Mouse (Mus musculus) right cerebral cortex, adult 2 months (tissue): ENCODE measurements at regions not wholly inside any gene's neighbourhood (a gene's known extent, or its start where the extent isn't known, plus 50 kb on each side); places are given as distances from the start of the nearest gene placed in this dataset.
"Not testable (repeated sequence)": the region's sequence is repeated elsewhere in the genome, so short reads cannot be mapped to it uniquely, and the experiment has no call there.

Experiments
- DNase-seq, 2 experiments: peaks; one replicate each; pipeline ENCODE4 v3.0.0; 2021 to 2022; ENCODE audit warnings: low spot score in 2 of 2

- DNase-seq, result not testable (repeated sequence)
Observed at GRCm38 (mm10) chr13:19300320-19301011, 95.1 kb downstream of the Stard3nl start.

GRCm38 (mm10) chr13:19296325-19296724 lies 99.3 kb downstream of the Stard3nl start:
- no peak for DNase-seq

DNA sequence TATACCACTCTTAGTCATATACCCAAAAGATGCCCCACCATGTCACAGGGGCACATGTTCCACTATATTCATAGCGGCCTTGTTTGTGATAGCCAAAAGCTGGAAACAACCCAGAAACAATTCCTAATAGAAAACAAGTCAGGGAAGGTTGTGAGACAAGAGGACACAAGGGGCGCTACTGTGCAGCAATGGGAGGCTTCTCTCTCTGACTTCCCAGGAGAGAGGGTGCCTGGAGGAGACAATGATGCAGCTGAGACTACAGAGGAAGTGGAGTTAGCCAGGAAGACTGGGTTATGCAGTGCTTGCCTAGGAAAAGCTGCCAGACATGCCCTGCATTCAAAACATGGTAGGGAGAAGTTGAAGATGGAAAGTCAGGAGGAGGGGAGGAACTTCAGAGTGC lies 102.6 kb downstream of the Stard3nl start:
- DNase-seq, result no peak

DNA sequence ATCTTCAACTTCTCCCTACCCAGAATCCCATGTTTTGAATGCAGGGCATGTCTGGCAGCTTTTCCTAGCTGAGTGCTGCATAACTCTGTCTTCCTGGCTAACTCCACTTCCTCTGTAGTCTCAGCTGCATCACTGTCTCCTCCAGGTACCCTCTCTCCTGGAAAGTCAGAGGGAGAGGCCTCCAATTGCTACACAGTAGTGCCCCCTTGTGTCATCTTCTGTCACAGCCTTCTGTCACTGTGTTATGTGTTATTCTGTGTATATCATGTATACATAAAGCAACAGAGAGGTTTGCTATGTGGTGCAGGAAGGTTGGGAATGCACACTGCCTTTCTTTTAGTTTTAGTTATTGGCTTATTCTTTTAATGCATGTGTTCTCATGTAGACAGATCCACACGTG lies 112.4 kb downstream of the Stard3nl start:
- DNase-seq, result peak in 1 of 2 experiments; percentile 3

DNA sequence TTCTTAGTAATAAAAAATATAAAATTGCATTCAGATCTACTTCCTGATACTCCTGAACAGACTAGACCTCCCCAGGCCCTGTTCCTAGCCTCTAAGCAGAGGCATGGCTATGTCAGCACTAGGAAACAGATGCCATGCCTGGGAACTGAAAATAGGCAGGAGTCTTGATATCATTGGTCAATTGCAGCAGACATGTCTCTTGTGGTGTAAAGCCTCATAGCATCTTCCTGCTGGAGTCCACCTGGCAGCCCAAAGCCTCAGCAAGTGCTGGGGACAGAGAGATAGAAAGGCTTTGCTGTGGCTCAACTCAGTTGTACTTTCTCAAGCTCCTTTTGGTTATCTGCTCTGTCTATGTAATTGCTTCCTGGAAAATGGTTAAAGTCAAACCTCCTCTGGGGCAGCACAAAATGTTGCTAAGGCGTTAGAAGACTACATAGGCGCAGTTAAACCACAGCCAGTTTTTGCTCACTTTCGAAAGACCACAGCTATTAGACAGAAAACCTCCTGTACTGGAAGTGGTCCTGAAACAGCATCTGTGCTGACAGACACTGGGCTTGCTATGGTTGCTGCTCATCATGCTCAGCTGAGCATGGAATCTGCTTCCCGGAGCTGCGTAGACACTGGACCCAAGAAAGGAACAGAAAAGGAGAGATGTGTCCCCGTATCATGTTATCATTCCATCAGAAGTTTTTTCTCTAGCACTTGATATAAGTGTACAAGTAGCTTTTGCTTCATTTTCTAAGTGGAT lies 122.9 kb downstream of the Stard3nl start:
- DNase-seq, result not testable (repeated sequence)

DNA sequence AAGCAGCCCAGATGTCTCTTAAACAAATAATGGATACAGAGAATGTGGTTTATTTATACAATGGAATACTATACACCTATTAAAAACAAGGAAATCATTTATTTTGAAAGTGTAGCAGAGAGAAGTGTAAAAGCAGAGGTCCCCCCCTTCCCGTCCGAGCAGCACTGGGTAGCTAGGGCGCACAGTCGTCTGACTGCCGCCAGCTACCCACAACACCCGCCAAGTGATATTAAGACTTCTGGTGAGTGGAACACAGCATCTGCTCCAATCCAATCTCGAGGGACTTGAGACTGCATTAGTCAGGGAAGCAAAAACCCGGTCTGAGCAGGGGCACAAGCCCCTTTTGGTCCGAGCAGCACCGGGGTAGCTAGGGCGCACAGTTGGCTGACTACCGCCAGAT lies 130.6 kb downstream of the Stard3nl start:
- DNase-seq, result not testable (repeated sequence)

DNA sequence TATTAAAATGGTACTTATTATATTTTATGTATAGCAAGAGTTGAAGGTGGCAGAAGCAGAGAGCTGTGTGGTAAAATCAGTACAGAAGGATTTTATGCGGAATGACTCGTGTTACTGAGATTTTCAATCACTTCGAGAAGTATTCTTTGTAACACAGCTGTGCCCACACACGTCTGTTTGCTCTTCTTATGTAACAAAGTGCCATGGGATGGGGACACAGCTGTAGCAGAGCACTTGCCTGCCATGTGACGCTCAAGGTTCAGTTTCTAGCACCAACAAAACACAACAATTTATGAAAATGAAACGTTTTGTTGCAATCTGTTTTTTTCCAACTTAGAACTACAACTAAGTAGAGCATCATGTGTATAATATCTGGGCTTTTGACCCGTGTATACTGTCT lies 149.0 kb downstream of the Stard3nl start:
- DNase-seq, result not testable (repeated sequence)

GRCm38 (mm10) chr13:19242580-19242979 lies 153.0 kb downstream of the Stard3nl start:
- DNase-seq, result not testable (repeated sequence)

GRCm38 (mm10) chr13:19236340-19236739 lies 159.3 kb downstream of the Stard3nl start:
- peak; percentile 10 to 33 for DNase-seq

GRCm38 (mm10) chr13:19234700-19235374 lies 160.8 kb downstream of the Stard3nl start:
- DNase-seq, result no peak

GRCm38 (mm10) chr13:19220004-19220403 lies 175.6 kb downstream of the Stard3nl start:
- not testable (repeated sequence) for DNase-seq

GRCm38 (mm10) chr13:19219383-19219991 lies 176.1 kb downstream of the Stard3nl start:
- not testable (repeated sequence) for DNase-seq

- DNase-seq, result no peak
Observed at GRCm38 (mm10) chr13:19204669-19205068, 190.9 kb downstream of the Stard3nl start.

GRCm38 (mm10) chr13:19202320-19202719 lies 193.3 kb downstream of the Stard3nl start:
- DNase-seq, result not testable (repeated sequence)
